Mouse (Mus musculus) testis, adult 10 weeks (tissue): ENCODE measurements around the gene Gm49393. TPM values are rescaled to one million over a fixed set of nuclear protein-coding genes. Genes with fewer than 3 reads are reported as not detected.

Source experiments
- polyA plus RNA-seq: library from polyadenylated mRNA; stranded (reverse); fragments of 350-450 nt; fragmentation: Illumina TruSeq; extraction: RNeasy Lipid Tissue Mini Kit (QIAGEN cat#74804); gene quantifications from one replicate; pipeline ENCODE4 v1.2.3, GENCODE M21; 2014; ENCODE audit warnings: low read depth, low replicate concordance

Gm49393 gene
- 3.8 TPM for polyA plus RNA-seq

DNA sequence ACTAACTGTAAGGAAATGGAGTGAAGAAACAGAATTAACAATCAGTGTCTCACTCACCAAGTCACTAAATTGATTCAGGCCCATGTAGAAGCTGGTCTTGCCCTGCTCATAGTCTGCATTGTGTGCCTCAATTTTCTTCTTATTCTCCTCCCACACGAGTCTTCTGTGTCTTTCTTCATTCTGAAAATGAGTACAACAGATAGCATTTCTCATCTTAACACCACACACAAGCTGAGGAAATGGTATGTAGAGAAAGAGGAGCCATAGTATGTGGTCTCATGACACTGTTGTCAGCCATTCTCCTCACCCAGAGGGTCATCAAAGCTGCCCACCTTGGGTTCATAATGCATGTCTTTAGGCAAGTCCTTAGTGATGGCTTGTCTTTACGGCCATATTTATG is at the start of gene Gm49393:
TSS of gene Gm49393 (minus strand) at position 101 of the 400 bp plus-strand sequence.

DNA sequence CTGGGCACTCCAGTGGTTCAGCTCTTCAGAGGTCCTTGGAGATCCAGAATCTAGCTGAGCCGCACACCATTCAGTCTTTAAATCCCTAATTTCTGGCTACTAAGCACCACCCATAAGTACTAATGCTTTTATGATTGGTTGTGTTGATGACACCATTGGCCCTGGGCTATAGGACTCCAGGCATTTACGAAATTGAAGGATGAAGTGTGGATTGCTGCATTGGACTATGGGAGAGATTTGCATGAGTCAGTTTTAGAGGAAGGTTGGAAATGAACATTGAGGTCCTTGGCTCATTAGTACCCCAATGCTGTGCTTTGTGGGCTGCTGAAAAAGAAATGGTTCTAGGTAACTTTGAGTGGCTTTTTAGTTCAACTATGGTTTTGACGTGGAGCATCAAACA is 6.5 kb upstream of the Gm49393 start, which contains the start of gene Tpbpa:
TSS of gene Tpbpa (minus strand) at position 101 of the 400 bp plus-strand sequence.

DNA sequence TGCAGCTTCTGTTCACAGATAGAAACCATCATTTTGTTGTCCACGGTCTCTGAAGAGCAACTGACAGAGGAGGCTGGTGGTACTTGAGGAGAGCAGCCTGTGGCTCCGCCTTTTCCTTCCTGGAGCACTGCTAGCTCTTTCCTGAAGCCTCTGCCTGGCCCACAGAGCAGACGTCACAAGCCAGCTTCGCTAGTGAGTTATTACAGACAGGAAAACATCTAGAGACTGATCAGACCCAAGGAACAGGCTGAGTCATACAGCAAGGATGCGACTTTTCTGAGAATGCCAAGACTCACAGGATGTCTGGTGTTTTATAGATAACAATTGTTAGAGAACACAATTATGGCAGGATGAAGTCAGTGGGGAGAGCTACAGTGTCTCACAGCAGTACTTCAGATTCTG is 1.1 kb upstream of the Gm49393 start, which contains the start of the genes Gm49391 and Ctla2a:
TSS of gene Gm49391 (minus strand) at position 72 of the 402 bp plus-strand sequence.
TSS of gene Ctla2a (minus strand) at position 126 of the 402 bp plus-strand sequence.

DNA sequence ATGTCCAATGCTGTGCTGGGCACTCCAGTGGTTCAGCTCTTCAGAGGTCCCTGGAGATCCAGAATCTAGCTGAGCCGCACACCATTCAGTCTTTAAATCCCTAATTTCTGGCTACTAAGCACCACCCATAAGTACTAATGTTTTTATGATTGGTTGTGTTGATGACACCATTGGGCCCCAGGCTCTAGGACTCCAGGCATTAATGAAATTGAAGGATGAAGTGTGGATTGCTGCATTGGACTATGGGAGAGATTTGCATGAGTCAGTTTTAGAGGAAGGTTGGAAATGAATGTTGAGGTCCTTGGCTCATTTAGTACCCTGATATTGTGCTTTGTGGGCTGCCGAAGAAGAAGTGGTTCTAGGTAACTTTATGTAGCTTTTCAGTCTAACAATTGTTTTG is 30.6 kb downstream of the Gm49393 start, which contains the start of gene Tpbpb:
TSS of gene Tpbpb (minus strand) at position 101 of the 400 bp plus-strand sequence.

DNA sequence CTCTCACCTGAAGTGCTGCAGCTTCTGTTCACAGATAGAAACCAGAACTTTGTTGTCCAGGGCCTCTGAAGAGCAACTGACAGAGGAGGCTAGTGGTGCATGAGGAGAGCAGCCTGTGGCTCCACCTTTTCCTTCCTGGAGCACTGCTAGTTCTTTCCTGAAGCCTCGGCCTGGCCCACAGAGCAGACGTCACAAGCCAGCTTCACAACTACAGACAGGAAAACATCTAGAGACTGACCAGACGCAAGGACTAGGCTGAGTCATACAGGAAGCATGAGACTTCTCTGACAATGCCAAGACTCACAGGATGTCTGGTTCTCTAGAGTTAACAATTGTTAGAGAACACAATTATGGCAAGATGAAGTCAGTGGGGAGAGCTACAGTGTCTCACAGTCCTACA is 38.1 kb downstream of the Gm49393 start, which contains the start of gene Ctla2b:
TSS of gene Ctla2b (minus strand) at position 120 of the 400 bp plus-strand sequence.

DNA sequence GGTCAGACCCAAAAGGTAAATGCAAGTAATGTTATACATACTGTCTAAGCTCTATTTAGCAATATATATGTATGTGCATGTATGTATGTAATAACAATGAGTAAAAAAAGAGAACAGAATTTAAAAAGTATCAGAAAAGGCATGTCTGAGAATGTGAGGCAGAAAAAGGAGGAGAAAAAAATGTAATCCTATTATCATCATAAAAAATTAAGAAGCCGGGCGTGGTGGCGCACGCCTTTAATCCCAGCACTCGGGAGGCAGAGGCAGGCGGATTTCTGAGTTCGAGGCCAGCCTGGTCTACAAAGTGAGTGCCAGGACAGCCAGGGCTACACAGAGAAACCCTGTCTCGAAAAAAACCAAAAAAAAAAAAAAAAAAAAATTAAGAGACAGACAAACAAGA is 38.6 kb downstream of the Gm49393 start, which contains the start of gene Gm49392:
TSS of gene Gm49392 (minus strand) at position 101 of the 400 bp plus-strand sequence.

DNA sequence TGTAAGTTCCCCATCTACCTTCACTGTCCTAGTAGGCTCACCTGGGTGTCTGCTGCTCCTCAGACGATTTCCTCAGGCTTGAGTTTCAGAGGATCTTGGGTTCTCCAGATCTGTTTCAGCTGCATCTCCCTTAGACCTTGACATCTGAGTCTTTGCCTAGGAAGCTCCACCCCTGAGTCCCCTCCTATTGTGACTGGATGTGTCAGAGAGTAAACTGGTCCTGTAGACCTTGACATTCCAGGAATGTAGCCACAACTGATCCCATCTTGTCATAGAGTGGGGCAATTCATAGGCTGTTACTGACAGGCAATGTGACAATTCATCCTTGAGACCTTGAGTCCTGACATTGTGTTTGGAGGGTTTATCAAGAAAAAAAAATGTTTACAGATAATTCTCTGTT is 71.1 kb downstream of the Gm49393 start, which contains the start of gene 4930486L24Rik:
TSS of gene 4930486L24Rik (minus strand) at position 195 of the 400 bp plus-strand sequence.

Other genes starting within 250 kb of the Gm49393 start
- gene BC051665, start 149.2 kb downstream of the Gm49393 start, polyA plus RNA-seq, result not detected
- gene Ctsll3, start 132.7 kb downstream of the Gm49393 start, polyA plus RNA-seq, result not detected
- 1.4 TPM for gene 4930486L24Rik, start 71.1 kb downstream of the Gm49393 start, polyA plus RNA-seq
- gene Gm49392, start 38.7 kb downstream of the Gm49393 start, polyA plus RNA-seq, result not detected
- 0.55 TPM for gene Ctla2b, start 38.1 kb downstream of the Gm49393 start, polyA plus RNA-seq
- gene Tpbpb, start 30.7 kb downstream of the Gm49393 start, polyA plus RNA-seq, result not detected
- 1.3 TPM for gene Gm49391, start 981 bp upstream of the Gm49393 start, polyA plus RNA-seq
- gene Ctla2a, start 1.0 kb upstream of the Gm49393 start, polyA plus RNA-seq, result 1.8 TPM
- gene Tpbpa, start 6.4 kb upstream of the Gm49393 start, polyA plus RNA-seq, result not detected
- gene Ctsj, start 70.4 kb upstream of the Gm49393 start, polyA plus RNA-seq, result not detected
- gene Ctsq, start 105.0 kb upstream of the Gm49393 start, polyA plus RNA-seq, result not detected
- gene Ctsr, start 228.7 kb upstream of the Gm49393 start, polyA plus RNA-seq, result not detected